Mouse (Mus musculus): ENCODE results near the gene Fam214a. TPM values are rescaled to one million over a fixed set of nuclear protein-coding genes. Genes with fewer than 3 reads are reported as not detected.

Gene Fam214a
- total RNA-seq (2023): 23.2 and 25.9 TPM in 2 replicates

GRCm38 (mm10) chr9:74952756-74953247 is at the start of gene Fam214a:
Gene Fam214a, plus strand, starts transcription at chr9:74952884.

DNA sequence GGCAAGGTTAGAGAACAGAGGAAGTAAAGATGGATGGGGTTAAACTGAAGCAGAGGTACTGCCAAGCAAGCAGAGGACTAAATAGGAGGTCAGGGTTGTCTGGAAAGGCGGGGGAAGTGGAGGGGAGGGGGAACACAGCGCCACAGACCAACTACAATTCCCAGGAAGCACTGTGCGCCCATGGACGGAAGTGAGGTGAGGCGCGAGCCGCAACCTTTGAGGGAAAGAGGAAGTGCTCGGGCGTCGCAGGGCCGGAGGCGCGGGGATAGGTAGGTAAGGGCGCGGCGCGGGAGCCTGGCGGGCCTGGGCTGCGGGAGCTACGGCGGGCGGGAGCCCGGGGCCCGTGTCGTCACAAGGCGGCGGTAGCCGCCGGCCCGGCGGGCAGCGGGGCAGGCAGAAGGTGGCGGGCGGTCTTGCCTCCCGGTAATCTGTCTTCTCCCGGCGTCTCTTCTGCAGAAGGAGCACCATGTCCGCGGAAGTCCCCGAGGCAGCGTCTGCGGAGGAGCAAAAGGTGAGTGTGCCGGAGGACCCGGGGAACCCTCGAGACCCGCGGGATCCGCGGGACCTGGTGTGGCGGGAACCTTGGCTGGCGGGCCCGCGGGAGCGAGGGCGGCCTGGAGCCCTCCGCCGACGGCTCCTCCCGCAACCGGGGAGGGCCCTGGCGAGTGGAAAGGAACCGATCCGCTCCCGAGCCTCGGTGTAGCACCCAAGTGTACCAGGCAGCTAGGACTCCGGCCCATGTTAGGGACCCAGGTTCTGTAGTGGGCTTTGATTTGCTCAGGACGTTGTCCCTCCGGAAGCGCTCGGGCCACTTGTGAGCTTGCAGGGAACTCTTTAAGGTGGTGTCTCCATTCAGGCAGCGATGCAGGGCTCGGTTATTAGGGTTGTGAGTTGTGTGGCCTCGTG is 85.0 kb downstream of the Fam214a start, which contains the start of gene Arpp19:
Gene Arpp19 (plus strand): TSS at position 164 of the 906 bp plus-strand sequence.

GRCm38 (mm10) chr9:75070457-75071028 is 117.9 kb downstream of the Fam214a start, which contains the start of gene Myo5a:
Gene Myo5a, plus strand, starts transcription at chr9:75071015.

Other genes with a start within 250 kb of the Fam214a start
- gene Onecut1, start 91.0 kb upstream of the Fam214a start, total RNA-seq (2023): not detected in 2 replicates
- 104 and 112 TPM in 2 replicates for gene Arpp19, start 84.7 kb downstream of the Fam214a start, total RNA-seq (2023)
- 114 and 171 TPM in 2 replicates for gene Myo5a, start 118.1 kb downstream of the Fam214a start, total RNA-seq (2023)